Mouse (Mus musculus): Measurements from ENCODE around the gene Rps27. TPM values are rescaled to one million over a fixed set of nuclear protein-coding genes. Genes with fewer than 3 reads are reported as not detected.

The Rps27 gene
- total RNA-seq, 2 experiments from 2014 or later = 977 to 1,003 TPM

GRCm38 (mm10) chr3:90231507-90232333 is 18.3 kb upstream of the Rps27 start, which contains the start of gene Jtb:
Jtb (plus strand) TSS chr3:90231597.
- DNase-seq (ENCODE audit: low spot score in 2 of 2) = peak; percentile 94 to 97

GRCm38 (mm10) chr3:90231075-90231474 is 17.6 kb upstream of the Rps27 start:
- DNase-seq (ENCODE audit: low spot score in 2 of 2) = no peak

GRCm38 (mm10) chr3:90224331-90224730 is 10.9 kb upstream of the Rps27 start:
- no peak for DNase-seq (ENCODE audit: low spot score in 2 of 2)

DNA sequence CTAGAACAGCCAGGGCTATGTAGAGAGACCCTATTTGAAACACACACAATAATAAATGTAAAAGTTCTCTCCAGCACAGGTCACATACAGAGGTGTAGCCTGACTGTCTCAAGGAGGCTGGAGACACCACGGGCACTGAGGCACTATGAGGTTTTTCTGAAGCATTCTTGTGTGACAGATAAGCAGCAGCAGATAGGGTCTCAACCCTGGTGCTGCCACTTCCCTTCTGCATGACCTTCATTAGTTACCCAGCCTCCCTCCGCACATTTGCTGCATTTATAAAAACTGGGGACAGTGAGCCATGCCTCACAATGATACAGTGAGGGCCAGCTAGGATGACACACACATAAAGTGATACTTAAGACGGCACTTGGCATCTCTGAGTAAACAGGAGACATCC is 9.5 kb upstream of the Rps27 start:
- DNase-seq (ENCODE audit: low spot score in 2 of 2) = no peak

GRCm38 (mm10) chr3:90222455-90222854 is 9.0 kb upstream of the Rps27 start:
- no peak for DNase-seq (ENCODE audit: low spot score in 2 of 2)

GRCm38 (mm10) chr3:90221123-90221522 is 7.7 kb upstream of the Rps27 start:
- no peak for DNase-seq (ENCODE audit: low spot score in 2 of 2)

GRCm38 (mm10) chr3:90220531-90220951 is 7.1 kb upstream of the Rps27 start:
- DNase-seq (ENCODE audit: low spot score in 2 of 2) = peak; percentile 16 to 38

DNA sequence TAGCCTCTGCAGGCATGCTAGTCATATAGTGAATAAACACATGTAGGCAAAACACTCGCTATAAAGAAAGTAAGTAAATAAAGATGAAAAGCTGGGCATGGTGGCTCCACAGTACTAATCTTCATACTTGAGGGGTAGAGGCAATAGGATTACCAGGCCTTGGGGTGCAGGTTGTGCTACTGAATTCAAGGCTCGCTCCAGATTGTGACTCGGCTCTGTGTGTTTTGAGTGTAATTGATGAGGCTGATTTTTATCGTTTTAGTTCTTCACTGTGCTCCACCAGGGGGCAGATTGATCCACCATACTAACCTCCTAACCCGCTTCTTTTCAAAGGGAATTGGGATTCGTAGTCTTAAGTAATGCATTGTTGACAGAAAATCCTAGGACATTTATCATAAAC is 6.6 kb upstream of the Rps27 start:
- DNase-seq (ENCODE audit: low spot score in 2 of 2) = peak; percentile 28 to 57

DNA sequence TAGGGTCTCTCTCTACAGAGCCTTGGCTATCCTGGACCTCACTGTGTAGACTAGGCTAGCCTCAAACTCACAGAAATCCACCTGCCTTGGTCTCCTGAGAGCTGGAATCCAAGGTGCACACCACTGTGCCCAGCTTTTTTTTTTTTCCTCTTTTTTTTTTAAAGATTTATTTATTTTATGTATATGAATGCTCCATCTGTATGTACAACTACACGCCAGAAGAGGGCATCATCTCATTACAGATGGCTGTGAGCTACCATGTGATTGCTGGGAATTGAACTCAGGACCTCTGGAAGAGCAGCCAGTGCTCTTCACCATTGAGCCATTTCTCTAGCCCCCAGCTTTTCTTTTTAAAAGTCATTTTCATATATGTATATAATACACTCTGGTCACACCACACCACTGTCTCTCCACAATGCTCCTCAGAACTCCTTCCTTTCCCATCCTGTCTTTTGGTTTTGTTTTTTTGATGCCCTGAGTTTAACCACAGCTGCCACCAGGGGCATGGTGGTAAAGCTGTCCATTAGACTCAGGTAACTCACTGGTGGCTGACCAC is 2.5 kb upstream of the Rps27 start:
- DNase-seq (ENCODE audit: low spot score in 2 of 2) = no peak

DNA sequence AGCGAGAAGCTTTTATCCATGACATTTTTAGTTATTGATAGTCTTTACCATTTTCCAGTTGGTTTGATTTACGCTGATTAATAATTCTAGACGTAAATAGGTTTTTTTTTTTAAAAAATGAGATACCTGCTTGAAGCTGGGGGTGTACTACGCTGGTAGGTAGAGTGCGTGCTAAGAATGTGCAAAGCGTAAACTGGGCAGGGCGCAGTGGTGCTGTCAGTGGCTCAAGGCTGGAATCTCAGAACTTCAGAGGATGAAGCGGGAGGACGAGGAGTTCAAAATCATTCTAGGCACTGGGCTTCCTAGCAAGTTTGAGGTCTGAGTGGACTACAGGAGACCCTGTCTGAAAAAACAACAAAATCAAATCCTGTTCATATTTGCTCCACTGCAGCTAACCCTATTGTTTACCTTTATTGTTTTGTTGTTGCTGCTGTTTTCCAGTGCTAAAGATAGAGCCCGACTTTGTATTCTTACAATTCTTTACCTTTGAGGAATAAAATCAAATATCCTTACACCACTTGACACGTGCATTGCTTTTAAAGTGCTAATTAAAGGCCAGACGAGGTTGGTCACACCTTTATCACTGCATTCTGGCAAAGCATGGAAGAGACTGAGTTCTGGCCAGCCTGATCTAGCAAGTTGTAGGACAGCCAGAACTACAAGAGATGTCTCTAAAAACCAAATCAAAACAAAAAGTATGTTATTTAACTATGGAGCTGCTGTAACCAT is 669 bp upstream of the Rps27 start:
- no peak for DNase-seq (ENCODE audit: low spot score in 2 of 2)

GRCm38 (mm10) chr3:90212723-90213122 is 728 bp downstream of the Rps27 start:
- DNase-seq (ENCODE audit: low spot score in 2 of 2) = no peak

GRCm38 (mm10) chr3:90211475-90212398 is 1.7 kb downstream of the Rps27 start:
- no peak for DNase-seq (ENCODE audit: low spot score in 2 of 2)

DNA sequence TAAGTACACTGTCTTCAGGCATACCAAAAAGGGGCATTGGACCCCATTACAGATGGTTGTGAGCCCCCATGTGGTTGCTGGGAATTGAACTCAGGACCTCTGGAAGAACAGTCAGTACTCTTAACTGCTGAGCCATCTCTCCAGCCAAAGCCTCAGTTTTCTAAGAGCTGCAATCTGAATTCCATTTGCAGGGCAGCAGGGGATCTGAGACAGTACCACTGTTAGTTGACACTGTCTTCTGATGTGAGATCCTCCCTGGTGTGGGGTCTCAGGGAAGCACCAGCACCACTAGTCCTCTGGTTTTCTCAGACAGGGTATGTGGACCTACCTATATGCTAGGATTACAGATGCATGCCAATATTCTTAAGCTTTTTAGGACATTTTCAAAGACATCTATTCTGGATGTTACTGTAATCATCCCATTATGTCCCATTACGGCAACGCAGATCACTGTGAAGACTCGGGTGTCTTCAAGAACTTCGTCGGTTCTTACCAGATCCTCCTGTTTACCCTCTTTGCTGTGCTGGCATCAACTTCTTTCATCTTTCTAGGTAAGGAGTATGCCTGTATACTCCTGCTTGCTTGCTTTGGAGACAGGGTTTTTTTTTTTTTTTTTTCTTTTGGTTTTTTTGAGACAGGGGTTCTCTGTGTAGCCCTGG is 3.4 kb downstream of the Rps27 start:
- DNase-seq (ENCODE audit: low spot score in 2 of 2) = no peak

DNA sequence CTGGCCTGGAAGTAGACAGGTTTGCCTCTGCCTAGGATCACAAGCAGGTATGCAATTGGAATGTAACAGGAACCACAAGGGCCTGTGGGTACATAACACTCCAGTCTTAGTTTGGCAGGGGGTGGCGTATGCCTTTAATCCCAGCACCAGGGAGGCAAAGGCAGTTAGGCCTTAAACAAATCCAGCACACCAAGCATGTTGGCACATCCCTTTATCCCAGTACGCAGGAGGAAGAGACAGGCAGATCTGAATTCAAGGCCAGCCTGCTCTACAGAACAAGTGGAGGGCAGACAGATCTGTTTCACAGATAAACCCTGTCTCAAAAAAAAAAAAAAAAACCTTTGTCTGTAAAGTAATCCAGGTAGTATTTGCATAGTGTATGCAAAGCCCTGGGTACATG is 4.8 kb downstream of the Rps27 start:
- DNase-seq (ENCODE audit: low spot score in 2 of 2) = no peak

GRCm38 (mm10) chr3:90204582-90204981 is 8.9 kb downstream of the Rps27 start:
- DNase-seq (ENCODE audit: low spot score in 2 of 2) = no peak

DNA sequence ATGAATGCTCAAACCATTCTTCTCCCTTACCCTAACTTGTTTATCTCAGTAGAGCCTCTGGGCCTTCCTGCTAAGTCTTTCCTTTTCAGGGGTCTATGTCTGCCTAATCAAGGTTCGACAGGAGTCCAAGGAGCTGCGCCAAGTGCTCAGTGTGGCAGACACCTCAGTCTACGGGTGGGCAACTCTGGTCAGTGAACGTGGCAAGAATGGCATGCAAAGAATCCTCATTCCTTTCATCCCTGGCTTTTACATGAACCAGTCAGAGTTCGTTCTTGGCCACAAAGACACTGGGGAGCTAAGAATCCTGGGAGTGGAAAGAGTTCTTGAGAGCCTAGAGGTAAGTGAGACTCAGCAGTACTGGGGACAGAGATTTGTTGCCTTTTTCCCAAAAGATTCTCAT is 9.8 kb downstream of the Rps27 start:
- DNase-seq (ENCODE audit: low spot score in 2 of 2) = no peak

GRCm38 (mm10) chr3:90202884-90203283 is 10.6 kb downstream of the Rps27 start:
- no peak for DNase-seq (ENCODE audit: low spot score in 2 of 2)

DNA sequence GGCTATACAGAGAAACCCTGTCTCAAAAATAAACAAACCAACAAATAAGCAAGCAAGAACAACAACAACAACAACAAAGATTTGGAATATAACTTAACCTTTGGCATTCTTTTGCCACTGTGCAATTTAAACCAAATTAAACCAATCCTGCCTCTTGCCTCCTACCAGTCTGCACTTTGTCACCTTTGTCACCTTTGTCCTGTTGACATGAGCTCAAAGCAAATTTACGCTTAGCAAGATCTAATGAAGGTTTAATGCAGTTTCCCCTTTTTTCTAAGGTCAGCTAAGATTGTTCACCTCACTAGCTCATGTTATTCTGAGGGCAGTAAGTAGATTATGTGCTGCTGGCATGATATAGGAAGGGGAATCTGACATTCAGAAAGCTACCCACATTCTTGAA is 15.9 kb downstream of the Rps27 start:
- no peak for DNase-seq (ENCODE audit: low spot score in 2 of 2)

DNA sequence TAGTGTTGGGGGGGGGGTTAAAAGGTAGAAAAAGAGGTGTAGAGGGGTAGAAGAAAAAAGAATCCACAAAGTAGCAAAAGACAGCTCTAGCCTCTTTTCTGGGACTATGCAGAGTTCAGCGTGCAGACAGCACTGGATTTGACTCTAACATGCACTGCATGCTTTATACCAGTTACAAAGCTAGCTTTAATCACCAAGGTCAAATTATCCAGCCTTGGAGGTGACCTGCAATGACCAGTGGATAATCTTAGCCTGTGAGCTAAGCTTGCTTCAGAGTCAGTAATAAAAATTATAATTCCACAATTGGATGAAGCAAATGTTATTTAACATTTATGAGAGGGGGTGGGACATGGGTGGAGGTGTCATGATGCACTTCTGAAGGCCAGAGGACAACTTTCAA is 17.8 kb downstream of the Rps27 start:
- DNase-seq (ENCODE audit: low spot score in 2 of 2) = no peak

DNA sequence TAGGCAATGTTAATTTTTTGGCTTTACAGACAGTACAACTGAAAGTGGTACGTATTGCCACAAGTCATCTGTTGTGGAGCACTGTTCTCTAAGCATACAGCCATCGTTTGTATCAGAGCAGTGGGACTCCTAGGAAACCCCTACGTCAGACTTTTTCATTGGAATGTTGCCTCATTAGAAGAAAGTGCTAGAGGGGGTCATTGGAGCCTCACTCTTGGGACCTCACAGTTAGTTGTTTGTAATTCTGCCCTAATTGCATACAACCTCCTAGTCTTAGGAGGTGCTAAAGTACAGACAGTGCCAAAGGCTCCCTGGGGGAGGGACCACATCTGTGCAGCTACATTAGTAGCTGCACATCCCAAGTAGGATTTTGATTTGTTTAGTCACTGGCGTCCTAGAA is 18.7 kb downstream of the Rps27 start:
- no peak for DNase-seq (ENCODE audit: low spot score in 2 of 2)
